Mouse (Mus musculus) 3T3-L1 (cell line): ENCODE measurements around the gene Tmem196.

ENCODE experiments used
- DNase-seq: peaks from one replicate; pipeline ENCODE4 v3.0.0-alpha.2; 2015; ENCODE audit warnings: low read depth, low spot score

The Tmem196 gene

GRCm38 (mm10) chr12:119945589-119946310 is at the start of gene Tmem196:
TSS of gene Tmem196 (plus strand) at chr12:119945822.
- DNase-seq: no peak

GRCm38 (mm10) chr12:119946311-119946692 is 680 bp downstream of the Tmem196 start:
- DNase-seq: no peak

- no peak for DNase-seq
Observed at GRCm38 (mm10) chr12:119957041-119957440, 11.4 kb downstream of the Tmem196 start.

GRCm38 (mm10) chr12:119960730-119961129 is 15.1 kb downstream of the Tmem196 start:
- DNase-seq: no peak

GRCm38 (mm10) chr12:119965373-119965772 is 19.8 kb downstream of the Tmem196 start:
- DNase-seq: no peak

GRCm38 (mm10) chr12:119970068-119970467 is 24.4 kb downstream of the Tmem196 start:
- DNase-seq: no peak

GRCm38 (mm10) chr12:119981731-119982130 is 36.1 kb downstream of the Tmem196 start:
- peak; percentile 62 for DNase-seq

- DNase-seq: no peak
Observed at GRCm38 (mm10) chr12:119998267-119998666, 52.6 kb downstream of the Tmem196 start.

- DNase-seq: no peak
Observed at GRCm38 (mm10) chr12:120004280-120004679, 58.7 kb downstream of the Tmem196 start.

- no peak for DNase-seq
Observed at GRCm38 (mm10) chr12:120014768-120015167, 69.1 kb downstream of the Tmem196 start.

GRCm38 (mm10) chr12:120015201-120015600 is 69.6 kb downstream of the Tmem196 start:
- no peak for DNase-seq

- DNase-seq: peak; percentile 91
Observed at GRCm38 (mm10) chr12:120028089-120028959, 82.7 kb downstream of the Tmem196 start.
